Mouse (Mus musculus): ENCODE data around the gene Ube2c. TPM values are rescaled to one million over a fixed set of nuclear protein-coding genes. Genes with fewer than 3 reads are reported as not detected.

The Ube2c gene
- total RNA-seq, 1 experiment, result 159 TPM

GRCm38 (mm10) chr2:164771123-164771522 lies 1.4 kb downstream of the Ube2c start:
- peak overlapping the region; percentile 98 to 100 for H3K4me3 ChIP-seq (ENCODE audit: insufficient read depth in 1 of 2, low read depth in 1 of 2, low read length in 2 of 2, poor library complexity in 1 of 2, severe bottlenecking in 1 of 2)
- H3K9me3 ChIP-seq (ENCODE audit: control insufficient read depth, insufficient read depth, low read depth, low read length), result no peaks in the 10 kb centered on the region
- DNase-seq (ENCODE audit: low read depth, low spot score), result no peak
- peaks cover 39% of the 10 kb centered on the region for H3K36me3 ChIP-seq (ENCODE audit: control insufficient read depth, insufficient read depth, low read length, poor library complexity, severe bottlenecking)
- peaks cover 0 to 6% of the 10 kb centered on the region in 2 experiments; a peak in 2 of 4 replicates for H3K4me1 ChIP-seq (ENCODE audit: control insufficient read depth in 2 of 2, insufficient read depth in 2 of 2, low read length in 2 of 2, poor library complexity in 1 of 2)
- TF ChIP-seq MAFK (IDR thresholded peaks at IDR 0.05; ENCODE audit: insufficient read depth, low read depth, low read length) (no peak), ZNF384 (IDR thresholded peaks at IDR 0.05; ENCODE audit: low read depth, low read length) (no peak), CHD2 (IDR thresholded peaks at IDR 0.05; ENCODE audit: low read depth, low read length) (no peak), HCFC1 (IDR thresholded peaks at IDR 0.05; ENCODE audit: borderline replicate concordance, insufficient read depth, low read length) (no peak), ZC3H11A (IDR thresholded peaks at IDR 0.05; ENCODE audit: borderline replicate concordance, low read depth, low read length) (no peak)
- no peak overlapping the region for H3K27ac ChIP-seq (ENCODE audit: insufficient read depth, low read depth, low read length, poor library complexity, severe bottlenecking)
- peak overlapping the region; percentile 98 for H3K9ac ChIP-seq (ENCODE audit: insufficient read depth, low read depth, low read length, poor library complexity, severe bottlenecking)
- in situ Hi-C loops (cut with MboI; ENCODE audit: low sequenced_read_pairs in 2 of 2, unreplicated experiment in 2 of 2), result no loop called here

GRCm38 (mm10) chr2:164773229-164773988 lies 3.7 kb downstream of the Ube2c start:
- H3K27ac ChIP-seq (ENCODE audit: insufficient read depth, low read depth, low read length, poor library complexity, severe bottlenecking), result no peak overlapping the region
- H3K36me3 ChIP-seq (ENCODE audit: control insufficient read depth, insufficient read depth, low read length, poor library complexity, severe bottlenecking), result peaks cover 25% of the 10 kb centered on the region
- peaks cover 0 to 16% of the 10 kb centered on the region in 2 experiments; a peak in 2 of 4 replicates for H3K4me1 ChIP-seq (ENCODE audit: control insufficient read depth in 2 of 2, insufficient read depth in 2 of 2, low read length in 2 of 2, poor library complexity in 1 of 2)
- in situ Hi-C loops (cut with MboI; ENCODE audit: low sequenced_read_pairs in 2 of 2, unreplicated experiment in 2 of 2), result no loop called here
- no peak overlapping the region for H3K9ac ChIP-seq (ENCODE audit: insufficient read depth, low read depth, low read length, poor library complexity, severe bottlenecking)
- no peaks in the 10 kb centered on the region for H3K9me3 ChIP-seq (ENCODE audit: control insufficient read depth, insufficient read depth, low read depth, low read length)
- TF ChIP-seq ZNF384 (IDR thresholded peaks at IDR 0.05; ENCODE audit: low read depth, low read length) (no peak), ZC3H11A (IDR thresholded peaks at IDR 0.05; ENCODE audit: borderline replicate concordance, low read depth, low read length) (no peak), CHD2 (IDR thresholded peaks at IDR 0.05; ENCODE audit: low read depth, low read length) (no peak), MAFK (IDR thresholded peaks at IDR 0.05; ENCODE audit: insufficient read depth, low read depth, low read length) (no peak)
- no peak overlapping the region for H3K4me3 ChIP-seq (ENCODE audit: insufficient read depth in 1 of 2, low read depth in 1 of 2, low read length in 2 of 2, poor library complexity in 1 of 2, severe bottlenecking in 1 of 2)
- no peak for DNase-seq (ENCODE audit: low read depth, low spot score)

- in situ Hi-C loops (cut with MboI; ENCODE audit: low sequenced_read_pairs in 2 of 2, unreplicated experiment in 2 of 2), result no loop called here
- no peak overlapping the region for H3K27ac ChIP-seq (ENCODE audit: insufficient read depth, low read depth, low read length, poor library complexity, severe bottlenecking)
These were observed 4.3 kb downstream of the Ube2c start for GRCm38 (mm10) chr2:164773989-164774364.

GRCm38 (mm10) chr2:164776130-164776529 lies 6.4 kb downstream of the Ube2c start:
- TF ChIP-seq ZNF384 (IDR thresholded peaks at IDR 0.05; ENCODE audit: low read depth, low read length) (no peak), HCFC1 (IDR thresholded peaks at IDR 0.05; ENCODE audit: borderline replicate concordance, insufficient read depth, low read length) (no peak), CHD2 (IDR thresholded peaks at IDR 0.05; ENCODE audit: low read depth, low read length) (no peak)
- no peak for DNase-seq (ENCODE audit: low read depth, low spot score)
- H3K9ac ChIP-seq (ENCODE audit: insufficient read depth, low read depth, low read length, poor library complexity, severe bottlenecking), result no peak overlapping the region
- peaks cover 0 to 15% of the 10 kb centered on the region in 2 experiments; a peak in 2 of 4 replicates for H3K4me1 ChIP-seq (ENCODE audit: control insufficient read depth in 2 of 2, insufficient read depth in 2 of 2, low read length in 2 of 2, poor library complexity in 1 of 2)
- H3K36me3 ChIP-seq (ENCODE audit: control insufficient read depth, insufficient read depth, low read length, poor library complexity, severe bottlenecking), result peaks cover 19% of the 10 kb centered on the region
- H3K9me3 ChIP-seq (ENCODE audit: control insufficient read depth, insufficient read depth, low read depth, low read length), result no peaks in the 10 kb centered on the region
- in situ Hi-C loops (cut with MboI; ENCODE audit: low sequenced_read_pairs in 2 of 2, unreplicated experiment in 2 of 2), result no loop called here
- H3K27ac ChIP-seq (ENCODE audit: insufficient read depth, low read depth, low read length, poor library complexity, severe bottlenecking), result no peak overlapping the region
- H3K4me3 ChIP-seq (ENCODE audit: insufficient read depth in 1 of 2, low read depth in 1 of 2, low read length in 2 of 2, poor library complexity in 1 of 2, severe bottlenecking in 1 of 2), result no peak overlapping the region

More at GRCm38 (mm10) chr2:164773989-164774364, 4.3 kb downstream of the Ube2c start:
- no peak for TF ChIP-seq ZC3H11A (IDR thresholded peaks at IDR 0.05; ENCODE audit: borderline replicate concordance, low read depth, low read length)
- no peak for TF ChIP-seq HCFC1 (IDR thresholded peaks at IDR 0.05; ENCODE audit: borderline replicate concordance, insufficient read depth, low read length)
- no peak for TF ChIP-seq CHD2 (IDR thresholded peaks at IDR 0.05; ENCODE audit: low read depth, low read length)
- TF ChIP-seq MAFK (IDR thresholded peaks at IDR 0.05; ENCODE audit: insufficient read depth, low read depth, low read length), result no peak
- no peak for TF ChIP-seq ZNF384 (IDR thresholded peaks at IDR 0.05; ENCODE audit: low read depth, low read length)
- H3K9me3 ChIP-seq (ENCODE audit: control insufficient read depth, insufficient read depth, low read depth, low read length), result no peaks in the 10 kb centered on the region
- H3K9ac ChIP-seq (ENCODE audit: insufficient read depth, low read depth, low read length, poor library complexity, severe bottlenecking), result no peak overlapping the region
- DNase-seq (ENCODE audit: low read depth, low spot score), result no peak
- H3K4me3 ChIP-seq (ENCODE audit: insufficient read depth in 1 of 2, low read depth in 1 of 2, low read length in 2 of 2, poor library complexity in 1 of 2, severe bottlenecking in 1 of 2), result no peak overlapping the region
- H3K4me1 ChIP-seq (ENCODE audit: control insufficient read depth in 2 of 2, insufficient read depth in 2 of 2, low read length in 2 of 2, poor library complexity in 1 of 2), result peaks cover 0 to 16% of the 10 kb centered on the region in 2 experiments; a peak in 2 of 4 replicates
- H3K36me3 ChIP-seq (ENCODE audit: control insufficient read depth, insufficient read depth, low read length, poor library complexity, severe bottlenecking), result peaks cover 25% of the 10 kb centered on the region

Data from ES-E14 (cell line).